Mouse (Mus musculus) bone marrow macrophage, adult 2 months (primary cell): ENCODE results near the gene Hps3. TPM values are rescaled to one million over a fixed set of nuclear protein-coding genes. Genes with fewer than 3 reads are reported as not detected.

Source experiments
- H3K27ac ChIP-seq: 2 replicates; pipeline ENCODE4 v1.5.1; 2012; ENCODE audit warnings: low read depth, low read length; ENCODE audit not compliant: insufficient read depth
- H3K4me1 ChIP-seq: 2 replicates; pipeline ENCODE4 v1.6.1; 2012; ENCODE audit warnings: low read length; ENCODE audit not compliant: control insufficient read depth, insufficient read depth
- H3K4me3 ChIP-seq: 2 replicates; pipeline ENCODE4 v1.5.1; 2012; ENCODE audit warnings: mild to moderate bottlenecking, low read length, moderate library complexity; ENCODE audit not compliant: insufficient read depth
- CTCF ChIP-seq: IDR thresholded peaks from 2 replicates; pipeline ENCODE4 v1.5.1; 2012; ENCODE audit warnings: low read depth, mild to moderate bottlenecking, low read length, moderate library complexity
- POLR2A ChIP-seq: IDR thresholded peaks from 2 replicates; pipeline ENCODE4 v1.6.1; 2012; ENCODE audit warnings: mild to moderate bottlenecking, low read depth, low read length, borderline replicate concordance
- polyA plus RNA-seq: library from polyadenylated mRNA; stranded (reverse); fragments of >200 nt; gene quantifications from 2 replicates; pipeline ENCODE4 v1.2.4, GENCODE M21; 2012; ENCODE audit not compliant: missing spikeins, insufficient read depth, insufficient read length

The Hps3 gene
- polyA plus RNA-seq, 1 experiment = 57.8 TPM

- H3K4me1 ChIP-seq = no peaks in the 10 kb centered on the region
- no peak overlapping the region for H3K4me3 ChIP-seq
- H3K27ac ChIP-seq = no peak overlapping the region
- TF ChIP-seq POLR2A (no peak), CTCF (no peak)
Measured at GRCm38 (mm10) chr3:19978474-19978873, 56.6 kb downstream of the Hps3 start.

- Histone ChIP-seq H3K27ac (no peak overlapping the region), H3K4me3 (no peak overlapping the region), H3K4me1 (peaks cover 6% of the 10 kb centered on the region; the same call in 1 of the 2 replicates)
- TF ChIP-seq POLR2A (no peak), CTCF (no peak)
Measured at GRCm38 (mm10) chr3:19966072-19966471, 69.0 kb downstream of the Hps3 start.

- H3K4me3 ChIP-seq = no peak overlapping the region
- H3K27ac ChIP-seq = no peak overlapping the region
- H3K4me1 ChIP-seq = peaks cover 11% of the 10 kb centered on the region
- no peak for TF ChIP-seq POLR2A
- TF ChIP-seq CTCF = no peak
Measured at GRCm38 (mm10) chr3:19965239-19965638, 69.9 kb downstream of the Hps3 start.

GRCm38 (mm10) chr3:19964625-19965188 lies 70.4 kb downstream of the Hps3 start:
- Histone ChIP-seq H3K4me3 (no peak overlapping the region), H3K27ac (no peak overlapping the region), H3K4me1 (peaks cover 17% of the 10 kb centered on the region)
- TF ChIP-seq POLR2A (no peak), CTCF (no peak)

GRCm38 (mm10) chr3:19962769-19963513 lies 72.2 kb downstream of the Hps3 start:
- Histone ChIP-seq H3K4me3 (no peak overlapping the region), H3K27ac (no peak overlapping the region), H3K4me1 (peaks cover 20% of the 10 kb centered on the region)
- TF ChIP-seq POLR2A (no peak), CTCF (no peak)

GRCm38 (mm10) chr3:19961341-19961740 lies 73.8 kb downstream of the Hps3 start:
- TF ChIP-seq POLR2A (no peak), CTCF (no peak)
- H3K4me1 ChIP-seq = peaks cover 22% of the 10 kb centered on the region
- no peak overlapping the region for H3K4me3 ChIP-seq
- no peak overlapping the region for H3K27ac ChIP-seq

- TF ChIP-seq CTCF (no peak), POLR2A (no peak)
- no peak overlapping the region for H3K4me3 ChIP-seq
- H3K4me1 ChIP-seq = peaks cover 22% of the 10 kb centered on the region
- no peak overlapping the region for H3K27ac ChIP-seq
Measured at GRCm38 (mm10) chr3:19960570-19961114, 74.5 kb downstream of the Hps3 start.

- no peak for TF ChIP-seq CTCF
- TF ChIP-seq POLR2A = no peak
- Histone ChIP-seq H3K27ac (no peak overlapping the region), H3K4me3 (no peak overlapping the region; the same call in 1 of the 2 replicates), H3K4me1 (peaks cover 33% of the 10 kb centered on the region)
Measured at GRCm38 (mm10) chr3:19958983-19959382, 76.1 kb downstream of the Hps3 start.

GRCm38 (mm10) chr3:19958031-19958430 lies 77.1 kb downstream of the Hps3 start:
- no peak overlapping the region for H3K4me3 ChIP-seq
- peaks cover 43% of the 10 kb centered on the region for H3K4me1 ChIP-seq
- H3K27ac ChIP-seq = no peak overlapping the region
- TF ChIP-seq POLR2A (no peak), CTCF (no peak)

GRCm38 (mm10) chr3:19956885-19957284 lies 78.2 kb downstream of the Hps3 start, which contains the start of gene Cp:
Cp (plus strand) TSS chr3:19957054.
- Histone ChIP-seq H3K4me3 (peak within 1 kb of the TSS; percentile 33), H3K4me1 (peaks cover 46% of the 10 kb centered on the region), H3K27ac (peak within 1 kb of the TSS; percentile 54)
- no peak for TF ChIP-seq CTCF
- no peak for TF ChIP-seq POLR2A
